Mouse (Mus musculus) monocyte, adult 2 months (primary cell): ENCODE measurements around the gene C1ql4.
A peak's percentile ranks its signal among the peaks of the same experiment; 100 is the strongest.
"Not testable (repeated sequence)": the region's sequence is repeated elsewhere in the genome, so short reads cannot be mapped to it uniquely, and the experiment has no call there.

Experiments
- DNase-seq, 2 experiments: peaks; one replicate each; pipeline ENCODE4 v3.0.0; 2022; ENCODE audit warnings: low spot score in 2 of 2, low read depth in 1 of 2

Gene C1ql4

DNA sequence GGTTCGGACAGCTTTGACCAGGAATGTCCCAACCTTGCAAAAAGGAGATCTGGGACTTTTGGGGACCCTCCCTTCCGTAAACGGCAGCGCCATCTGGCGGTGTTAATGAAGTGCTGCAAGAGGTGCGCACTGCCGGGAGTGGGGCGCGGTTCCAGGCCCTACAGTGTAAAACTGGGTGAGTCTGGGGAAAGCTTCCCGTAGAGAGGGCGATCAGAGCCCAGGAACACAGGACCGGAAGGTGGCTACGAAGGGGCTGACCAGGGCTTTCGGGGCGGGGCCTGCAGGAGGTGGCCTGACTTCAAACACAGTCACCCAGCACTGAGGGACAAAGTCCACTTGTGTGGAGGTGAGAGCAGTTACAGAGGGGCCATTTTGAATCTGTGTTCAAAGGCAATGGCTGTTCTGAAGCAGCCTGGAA is 11.5 kb upstream of the C1ql4 start:
- no peak for DNase-seq

DNA sequence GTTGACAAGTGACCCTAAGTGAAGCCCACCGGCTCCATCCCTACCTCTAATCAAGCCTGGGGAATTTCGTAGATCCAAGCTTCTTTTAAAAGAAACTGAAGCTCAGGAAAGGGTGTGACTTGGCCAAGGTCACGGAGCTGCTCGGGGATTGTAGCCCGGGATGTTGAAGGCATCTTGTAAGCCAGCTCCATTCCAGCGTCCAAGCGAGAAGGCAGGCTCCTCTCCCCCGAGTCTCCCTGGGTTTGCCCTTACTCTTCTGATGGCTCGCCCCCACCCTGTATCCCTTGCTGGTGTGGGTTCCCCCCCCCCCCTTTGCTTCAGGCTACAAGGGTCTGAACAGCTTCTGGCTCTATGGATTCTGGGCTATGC is 10.9 kb upstream of the C1ql4 start:
- DNase-seq: no peak

DNA sequence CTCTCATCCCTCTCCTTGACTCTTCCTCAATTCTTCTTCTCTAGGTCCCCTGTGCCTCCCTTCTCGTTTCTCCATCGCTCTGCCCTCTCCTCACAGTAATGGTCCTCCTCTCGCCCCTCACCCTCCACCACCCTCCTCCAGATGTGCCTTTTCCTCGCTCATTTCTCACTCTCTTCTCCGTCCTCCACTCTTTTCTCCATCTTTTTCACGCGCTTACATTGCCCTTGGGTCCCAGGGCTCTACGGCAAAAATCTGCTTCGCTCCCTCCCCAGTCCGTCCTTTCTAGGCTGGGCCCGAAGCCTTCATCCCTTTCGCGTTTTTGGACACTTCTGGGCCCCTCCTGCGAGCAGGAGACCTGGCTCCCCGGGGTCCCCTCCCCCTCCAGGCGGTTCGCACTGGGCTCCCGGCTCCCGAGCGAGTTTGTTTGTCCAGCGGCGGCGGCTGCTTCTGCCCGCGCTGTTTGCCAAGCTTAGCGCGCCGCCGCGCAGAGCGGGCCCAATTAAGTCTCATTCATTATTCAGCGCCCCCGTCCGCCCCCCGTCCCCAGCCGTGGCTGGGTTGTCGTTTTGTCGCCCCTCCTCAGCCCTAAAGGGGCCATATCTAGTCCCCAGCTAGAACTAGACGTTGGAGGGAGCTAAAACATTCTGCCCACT is 10.3 kb upstream of the C1ql4 start:
- no peak for DNase-seq

DNA sequence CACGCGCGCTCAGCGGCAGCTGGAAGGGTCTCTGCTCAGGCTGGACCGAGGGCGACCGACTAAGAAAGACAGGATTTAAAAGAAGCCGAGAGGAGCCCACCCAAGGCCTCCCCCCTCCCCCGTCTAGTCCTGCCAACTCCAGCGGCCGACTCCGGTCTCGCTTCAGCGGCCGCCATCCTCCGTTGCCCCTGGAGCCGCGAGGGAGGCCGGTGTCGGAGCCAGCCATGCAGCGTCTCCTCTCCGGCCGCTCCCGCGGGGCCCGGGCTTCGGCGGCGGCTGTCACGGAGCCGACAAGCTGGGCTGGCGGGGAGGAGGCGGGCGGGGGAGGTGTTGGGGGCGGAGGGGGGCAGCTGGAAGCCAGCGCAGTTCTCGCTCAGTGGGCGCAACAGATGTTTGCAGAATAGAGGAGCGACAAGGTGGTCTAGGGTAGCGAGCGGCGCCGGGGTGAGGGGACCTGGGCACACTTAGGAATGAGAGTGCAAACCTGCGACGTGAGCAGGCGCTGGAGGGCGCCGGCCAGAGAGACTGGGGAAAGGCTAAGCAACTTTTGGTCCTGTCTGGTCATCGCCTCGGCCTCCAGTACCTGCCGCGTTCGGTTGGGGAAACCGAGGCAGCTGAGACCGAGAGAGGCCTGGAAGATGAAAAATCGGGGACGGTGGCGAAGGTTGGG is 9.3 kb upstream of the C1ql4 start:
- no peak for DNase-seq

DNA sequence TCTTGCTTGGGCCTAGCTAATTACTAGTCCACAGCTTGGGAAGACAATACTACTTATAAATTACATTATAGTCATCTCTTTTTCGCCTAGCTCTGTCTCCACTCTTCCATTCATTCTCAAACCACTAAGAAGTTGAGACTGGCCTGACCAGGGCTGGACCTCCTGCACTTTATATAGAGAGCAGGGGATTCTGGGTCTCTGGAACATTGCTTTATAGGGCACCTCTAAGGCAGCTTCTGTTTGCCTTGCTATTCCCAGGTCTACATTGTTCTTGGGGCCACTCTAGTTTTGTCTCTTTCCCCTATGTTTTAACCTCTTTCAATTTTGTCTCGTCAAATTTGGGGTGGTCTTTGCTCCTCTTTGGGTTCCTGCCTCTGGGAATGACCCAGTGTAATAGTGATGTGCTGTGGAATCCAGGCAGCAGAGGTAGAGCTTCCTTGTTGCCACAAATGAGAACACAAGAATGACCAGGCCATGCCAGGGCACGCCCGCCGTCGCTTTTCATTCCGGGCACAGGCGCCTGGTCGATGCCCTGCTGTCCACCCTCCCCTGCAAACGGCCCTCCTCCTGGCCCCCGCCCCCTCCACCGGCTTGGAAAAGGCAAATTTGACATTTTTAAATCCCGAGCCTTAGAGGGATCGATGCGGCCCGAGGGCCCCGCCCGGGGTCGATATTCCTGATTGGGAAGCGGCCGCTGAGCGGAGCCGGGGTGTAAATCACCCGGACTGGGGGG is 8.6 kb upstream of the C1ql4 start:
- DNase-seq: no peak

DNA sequence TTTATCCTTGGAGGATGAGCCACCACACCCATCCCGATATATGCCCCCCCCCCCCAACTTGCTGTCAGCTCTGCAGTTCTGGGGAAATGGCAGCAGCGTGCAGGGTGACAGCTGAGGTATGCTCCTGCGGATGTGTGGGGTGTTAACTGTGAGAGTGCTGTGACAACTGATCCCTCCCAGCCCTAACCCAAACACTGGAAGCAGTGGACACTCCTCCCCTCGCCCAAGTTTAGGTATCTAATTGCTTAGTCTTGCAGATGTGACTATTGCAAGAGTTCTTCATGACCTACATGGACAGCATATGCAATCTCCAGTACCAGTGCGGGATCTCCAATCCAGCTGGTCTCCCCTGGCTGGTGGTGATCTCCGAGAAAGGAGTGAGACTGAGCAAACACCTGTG is 7.7 kb upstream of the C1ql4 start:
- no peak for DNase-seq

DNA sequence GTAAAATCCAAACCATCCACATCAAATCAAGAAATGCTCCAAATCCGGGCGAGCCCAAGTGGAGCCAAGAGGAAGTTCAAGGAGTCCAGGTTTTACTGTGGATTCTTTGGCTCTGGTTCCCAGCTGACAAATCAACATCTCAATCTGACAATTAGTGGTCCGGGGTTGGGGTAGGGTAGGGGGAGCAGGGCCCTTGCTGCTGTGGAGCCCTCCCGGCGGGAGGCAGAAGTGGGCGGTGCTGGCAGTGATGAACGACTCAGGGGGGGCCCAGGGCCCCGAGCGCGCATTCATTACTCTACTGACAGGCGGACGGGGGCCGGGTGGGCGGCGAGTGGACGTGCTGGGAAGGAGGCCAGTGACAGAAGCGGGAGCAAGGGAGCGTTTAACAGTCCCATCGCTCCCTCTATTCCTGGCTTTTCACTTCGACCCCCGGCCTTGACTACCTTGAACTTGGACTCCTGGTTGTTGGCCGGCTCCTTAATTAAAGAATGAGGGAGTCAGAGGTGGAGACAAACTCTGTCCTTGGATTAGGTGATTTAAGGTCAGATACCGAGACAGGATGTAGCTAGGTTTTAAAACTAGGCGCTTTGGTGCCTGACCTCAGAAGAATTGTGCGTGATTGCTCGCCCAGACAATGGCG is 7.1 kb upstream of the C1ql4 start:
- no peak for DNase-seq

DNA sequence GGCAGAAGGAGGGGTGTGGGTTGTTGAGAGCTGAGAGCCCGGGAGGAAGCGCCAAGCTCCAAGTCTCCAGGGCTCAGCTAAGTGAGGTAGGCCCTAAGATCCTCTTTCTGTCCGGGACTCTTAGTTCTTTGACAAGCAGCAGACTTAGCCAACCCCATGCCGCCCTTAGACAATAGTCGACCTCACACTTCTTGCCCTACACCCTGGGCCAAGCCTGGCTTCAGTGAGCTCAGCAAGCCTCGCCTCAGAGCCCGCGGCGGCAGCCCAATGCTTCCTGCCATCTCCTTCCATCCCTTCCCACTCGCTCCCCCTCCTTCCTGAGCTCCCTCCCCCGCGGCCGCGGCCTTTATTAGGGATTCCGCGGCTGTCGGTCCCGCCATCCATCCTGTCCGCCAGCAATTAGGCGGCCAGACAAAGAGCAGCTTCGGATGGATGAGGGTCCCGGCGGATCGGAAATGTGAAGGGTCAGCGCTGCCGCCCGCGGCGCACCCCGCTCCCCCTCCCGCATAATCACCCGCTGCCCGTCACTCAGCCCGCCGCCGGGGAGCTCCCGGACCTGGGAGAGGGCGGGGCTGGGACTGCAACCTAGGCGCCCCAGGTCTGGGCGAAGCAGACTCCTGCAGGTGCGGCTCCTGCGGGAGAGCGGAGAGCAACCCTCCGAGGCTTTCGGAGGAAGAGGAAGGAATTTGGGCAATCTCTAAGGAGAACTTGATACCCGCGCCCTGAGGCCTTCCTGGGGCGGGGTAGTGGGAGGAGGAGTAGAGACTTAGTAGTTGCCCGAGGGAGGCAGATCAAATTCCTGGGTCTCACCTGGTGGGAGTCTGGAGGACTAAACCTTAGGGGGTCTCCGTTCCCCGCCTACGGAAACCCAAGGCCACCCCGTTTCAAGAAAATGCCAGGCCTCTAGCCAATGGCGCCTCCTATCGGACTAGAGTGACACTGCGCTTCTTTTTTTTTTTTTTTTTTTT is 6.0 kb upstream of the C1ql4 start:
- DNase-seq: peak; percentile 31 to 64

DNA sequence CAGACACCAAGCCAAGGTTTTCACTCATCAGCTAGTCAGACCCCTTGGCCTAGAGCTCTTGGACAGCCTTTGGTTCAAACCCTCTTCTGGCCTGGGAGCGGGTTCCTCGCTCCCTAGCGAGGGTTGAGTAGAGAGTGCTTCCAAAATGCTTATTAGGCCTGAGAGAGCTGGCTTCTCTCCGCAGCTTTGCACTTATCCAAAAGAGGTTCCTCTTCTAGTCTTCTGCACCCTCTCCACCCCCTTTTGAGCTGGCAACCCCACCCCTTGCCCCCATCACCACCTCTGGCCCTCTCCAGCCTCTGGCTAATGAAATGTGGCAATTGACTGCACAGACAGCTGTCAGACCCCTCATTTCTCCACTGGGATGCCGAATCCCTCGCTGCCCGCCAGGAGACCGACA is 5.3 kb upstream of the C1ql4 start, which contains the start of gene Dnajc22:
Dnajc22 (plus strand) TSS at position 301 of the 400 bp plus-strand sequence.
- no peak for DNase-seq

DNA sequence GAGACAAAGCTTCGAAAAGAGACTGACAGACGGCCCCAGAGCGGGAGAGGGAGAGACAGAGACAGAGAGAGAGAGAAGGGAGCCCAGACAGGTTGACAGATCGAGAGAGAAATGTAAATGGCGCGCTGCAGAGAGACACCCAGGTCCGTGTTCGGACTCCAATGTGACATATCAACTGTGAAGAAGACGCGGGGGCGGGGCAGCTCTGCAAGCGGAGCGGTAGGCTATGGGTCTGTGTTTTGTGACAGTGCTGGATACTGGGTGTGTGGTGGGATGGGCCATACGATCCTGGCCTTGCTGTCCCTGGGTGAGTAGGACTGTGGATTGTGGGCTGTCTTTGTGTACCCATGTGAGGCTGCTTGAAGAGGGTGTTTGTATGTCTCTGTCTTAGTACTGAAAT is 1.5 kb upstream of the C1ql4 start:
- no peak for DNase-seq

DNA sequence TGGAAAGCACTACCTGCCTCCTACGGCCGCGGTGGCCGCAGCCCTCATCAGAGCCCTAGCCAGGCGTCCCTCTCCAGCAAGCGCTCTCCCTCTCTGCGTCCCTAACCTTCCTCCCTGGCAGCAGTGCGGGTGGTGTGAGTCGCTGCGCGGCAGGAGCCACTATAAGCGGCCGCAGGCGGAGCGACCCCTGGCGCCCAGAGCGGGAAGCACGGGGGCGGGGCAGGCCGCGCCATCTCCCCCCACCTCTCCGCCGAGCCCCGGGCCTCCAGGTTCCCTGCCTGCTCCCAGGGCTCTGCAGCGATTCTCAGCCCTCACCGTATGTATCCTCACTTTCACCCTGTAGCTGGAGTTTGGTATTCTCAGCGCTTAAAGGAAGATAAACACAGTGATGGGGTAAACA is 675 bp upstream of the C1ql4 start:
- DNase-seq: peak; percentile 34 to 64

DNA sequence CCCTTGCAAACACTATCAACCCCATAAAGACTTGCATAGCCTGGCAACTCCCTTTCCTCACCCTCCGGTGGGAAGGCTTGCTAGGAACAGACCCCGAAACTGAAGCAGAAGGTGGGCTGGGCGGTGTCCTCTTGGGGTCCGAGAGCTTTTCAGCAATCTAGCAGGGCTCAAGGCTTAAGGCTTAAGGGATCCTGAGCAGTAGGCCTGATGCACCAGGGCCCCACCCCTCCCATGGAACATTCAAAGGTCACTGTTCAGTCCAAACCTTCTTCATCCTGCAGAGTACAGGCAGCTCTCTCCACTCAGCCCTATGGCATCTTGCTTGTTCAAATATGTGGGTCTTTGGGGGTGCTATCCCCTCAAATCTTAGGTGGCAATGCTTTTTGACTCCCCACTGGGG is 1.6 kb downstream of the C1ql4 start:
- no peak for DNase-seq

DNA sequence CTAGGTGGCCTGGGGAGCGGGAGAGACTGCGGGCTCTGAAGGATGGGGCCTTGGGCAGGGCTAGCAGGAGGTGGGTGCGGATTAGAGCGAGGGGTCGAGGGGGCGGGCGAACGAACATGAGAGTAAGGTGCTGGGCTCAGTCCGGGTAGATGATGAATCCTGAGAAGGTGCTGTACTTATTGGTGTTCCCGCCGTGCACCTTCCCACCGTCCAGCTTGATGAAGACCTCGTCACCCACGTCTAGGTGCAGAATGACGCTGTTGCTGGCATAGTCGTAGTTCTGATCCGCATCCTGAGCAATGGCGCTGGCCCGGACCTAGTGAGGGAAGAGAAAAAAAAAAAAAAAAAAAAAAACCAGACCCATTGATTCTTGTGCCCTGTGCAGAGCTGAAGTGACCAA is 3.0 kb downstream of the C1ql4 start:
- no peak for DNase-seq

DNA sequence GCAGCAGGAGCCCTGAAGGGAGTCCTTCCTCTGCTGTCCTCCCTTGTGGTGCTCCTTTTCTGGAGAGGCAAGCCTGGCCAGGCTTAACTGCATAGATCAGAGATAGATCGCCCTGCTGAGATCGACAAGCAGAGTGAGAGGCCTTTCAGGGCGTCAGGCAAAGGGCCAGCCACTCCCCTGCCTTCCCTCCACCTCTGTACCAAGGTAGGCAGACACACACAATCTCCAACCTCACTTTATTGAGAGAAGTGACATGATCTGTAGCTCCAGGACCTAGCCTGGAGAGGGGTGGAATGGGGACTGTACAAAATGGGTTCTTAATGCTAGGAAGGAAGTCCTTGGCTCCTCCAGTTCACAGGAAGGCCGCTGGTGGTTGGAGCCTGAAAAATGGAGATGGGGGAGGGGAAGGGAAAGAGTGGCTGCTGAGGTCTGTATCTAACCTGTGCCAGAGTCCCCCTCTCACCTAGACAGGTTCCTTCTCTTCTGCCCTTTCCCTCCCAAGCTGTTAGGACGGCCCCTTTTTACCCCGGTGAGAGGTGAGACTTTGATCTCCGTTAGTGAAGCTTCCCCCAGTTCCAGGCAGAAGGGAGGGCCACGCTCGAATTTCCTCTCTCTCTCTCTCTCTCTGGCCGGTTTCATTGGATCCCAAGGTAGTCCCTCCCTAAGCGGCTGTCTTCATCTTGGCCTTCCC is 3.6 kb downstream of the C1ql4 start:
- DNase-seq: no peak

DNA sequence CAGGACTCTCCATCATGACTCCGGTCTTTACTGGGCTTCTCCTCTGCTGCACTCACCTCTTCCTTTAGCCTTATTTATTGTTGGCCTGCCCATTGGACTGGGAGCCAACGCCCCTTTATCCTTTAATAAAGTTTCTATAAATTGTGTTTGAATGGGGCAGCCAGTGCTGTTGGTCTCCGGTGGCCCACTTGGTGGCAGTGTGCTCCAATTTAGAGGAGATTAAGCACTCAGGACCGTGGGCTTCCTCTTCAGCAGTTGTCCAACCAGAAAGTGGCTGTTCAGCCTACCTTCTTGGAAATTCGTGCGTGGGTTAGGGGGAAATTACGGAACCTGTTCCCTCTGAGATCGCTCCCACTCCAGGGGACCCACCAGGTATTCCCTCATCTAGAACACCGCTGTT is 4.4 kb downstream of the C1ql4 start:
- DNase-seq: no peak

DNA sequence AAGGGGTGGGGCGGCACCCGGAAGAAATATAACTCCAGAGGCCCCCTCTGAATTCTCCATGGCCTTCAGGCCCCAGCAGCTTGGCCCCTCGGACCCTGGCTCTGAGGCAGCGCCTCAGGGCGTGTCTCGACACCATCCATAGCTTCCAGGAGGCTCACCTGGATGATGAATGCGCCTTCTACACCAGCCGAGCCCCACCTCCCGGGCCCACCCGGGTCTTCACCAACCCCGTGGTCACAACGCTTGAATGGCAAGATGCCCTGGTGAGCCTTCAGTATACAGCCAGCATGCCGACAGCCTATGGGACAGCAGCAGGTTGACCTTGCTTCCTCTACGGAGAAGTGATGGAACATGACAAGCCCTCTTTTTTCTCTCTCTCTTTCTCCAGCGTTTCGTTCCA is 4.8 kb downstream of the C1ql4 start:
- no peak for DNase-seq

DNA sequence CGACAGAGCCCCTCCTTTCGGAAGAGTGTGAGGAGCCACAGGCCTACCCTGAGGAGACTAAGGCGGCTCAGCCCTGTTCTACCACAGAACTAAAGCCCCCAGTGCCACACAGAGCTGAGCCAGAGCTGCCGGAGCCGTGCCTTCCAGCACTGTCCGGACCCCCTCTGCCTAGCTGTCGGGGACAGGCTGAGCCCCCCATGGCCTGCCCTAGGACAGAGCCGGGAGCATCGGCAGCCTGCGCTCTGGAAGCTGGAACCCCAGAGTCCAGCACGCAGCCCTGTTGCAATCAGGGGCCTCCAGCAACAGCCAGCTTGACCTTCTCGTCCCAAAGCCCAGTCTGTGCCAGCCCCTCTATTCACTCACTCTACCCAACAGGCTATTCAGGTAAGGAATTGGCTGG is 5.3 kb downstream of the C1ql4 start:
- DNase-seq: no peak

DNA sequence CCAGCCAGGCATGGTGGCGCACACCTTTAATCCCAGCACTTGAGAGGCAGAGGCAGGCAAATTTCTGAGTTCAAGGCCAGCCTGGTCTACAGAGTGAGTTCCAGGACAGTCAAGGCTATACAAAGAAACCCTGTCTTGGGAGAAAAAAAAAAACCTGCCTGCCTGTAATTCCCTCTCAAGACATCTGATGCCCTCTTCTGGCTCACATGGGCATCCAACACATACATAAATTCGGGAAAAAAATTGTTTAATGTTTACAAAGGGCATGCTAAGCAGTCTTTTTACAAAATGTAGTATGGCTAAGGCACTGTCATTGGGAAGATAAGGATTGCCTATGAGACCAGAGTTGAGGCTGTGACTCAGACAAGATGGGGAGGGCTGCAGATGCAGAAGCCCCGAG is 7.8 kb downstream of the C1ql4 start:
- DNase-seq: no peak

DNA sequence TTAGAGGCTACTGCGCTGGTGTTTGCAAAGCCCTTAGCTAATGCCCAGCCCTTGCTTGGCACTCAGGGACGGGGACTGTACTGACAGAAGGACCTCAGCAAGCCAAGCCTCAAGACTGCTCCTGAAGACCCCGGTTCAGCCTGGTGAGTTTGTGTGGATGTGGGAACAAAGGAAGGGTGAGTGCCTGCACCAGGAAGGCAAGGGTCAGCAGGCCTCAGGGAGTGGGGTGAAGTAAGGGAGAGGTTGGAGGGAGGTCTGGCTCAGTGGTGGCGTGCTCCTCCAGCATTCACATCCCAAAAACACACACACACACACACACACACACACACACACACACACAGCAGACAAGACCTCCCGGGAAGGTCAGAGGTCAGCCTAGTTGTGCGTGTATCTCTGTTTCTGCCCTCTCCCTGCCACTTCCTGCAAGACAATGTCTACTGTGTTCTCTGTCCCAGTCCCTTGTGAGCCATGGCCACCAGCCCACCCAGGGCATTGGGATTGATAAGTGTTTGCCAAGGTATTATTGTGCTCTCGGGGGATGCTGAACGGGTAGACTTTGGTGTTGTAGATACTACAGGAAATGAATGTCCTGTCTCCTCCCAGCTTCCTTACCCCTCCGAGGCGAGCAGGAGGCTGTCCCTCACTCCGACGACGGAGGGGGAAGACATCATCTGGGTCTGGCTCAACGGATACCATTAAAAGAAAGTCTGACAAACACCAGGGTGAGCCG is 9.3 kb downstream of the C1ql4 start:
- DNase-seq: no peak

DNA sequence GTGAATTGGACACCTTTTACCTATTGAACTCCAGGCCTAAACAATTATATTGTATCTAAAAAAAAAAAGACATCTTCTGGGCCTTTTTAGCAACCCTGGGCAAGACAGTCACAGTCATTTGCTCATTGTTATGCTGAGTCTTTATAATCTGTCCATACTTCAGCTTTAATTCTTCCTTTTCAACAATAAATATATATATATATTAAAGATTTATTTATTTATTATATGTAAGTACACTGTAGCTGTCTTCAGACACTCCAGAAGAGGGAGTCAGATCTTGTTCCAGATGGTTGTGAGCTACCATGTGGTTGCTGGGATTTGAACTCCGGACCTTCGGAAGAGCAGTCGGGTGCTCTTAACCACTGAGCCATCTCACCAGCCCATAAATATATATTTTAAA is 11.6 kb downstream of the C1ql4 start:
- not testable (repeated sequence) for DNase-seq
